Mouse (Mus musculus): Measurements from ENCODE around the gene Zfp423. TPM values are rescaled to one million over a fixed set of nuclear protein-coding genes. Genes with fewer than 3 reads are reported as not detected.

Zfp423 gene
- total RNA-seq, 2 experiments from 2014 or later, result 28.3 to 34.8 TPM

DNA sequence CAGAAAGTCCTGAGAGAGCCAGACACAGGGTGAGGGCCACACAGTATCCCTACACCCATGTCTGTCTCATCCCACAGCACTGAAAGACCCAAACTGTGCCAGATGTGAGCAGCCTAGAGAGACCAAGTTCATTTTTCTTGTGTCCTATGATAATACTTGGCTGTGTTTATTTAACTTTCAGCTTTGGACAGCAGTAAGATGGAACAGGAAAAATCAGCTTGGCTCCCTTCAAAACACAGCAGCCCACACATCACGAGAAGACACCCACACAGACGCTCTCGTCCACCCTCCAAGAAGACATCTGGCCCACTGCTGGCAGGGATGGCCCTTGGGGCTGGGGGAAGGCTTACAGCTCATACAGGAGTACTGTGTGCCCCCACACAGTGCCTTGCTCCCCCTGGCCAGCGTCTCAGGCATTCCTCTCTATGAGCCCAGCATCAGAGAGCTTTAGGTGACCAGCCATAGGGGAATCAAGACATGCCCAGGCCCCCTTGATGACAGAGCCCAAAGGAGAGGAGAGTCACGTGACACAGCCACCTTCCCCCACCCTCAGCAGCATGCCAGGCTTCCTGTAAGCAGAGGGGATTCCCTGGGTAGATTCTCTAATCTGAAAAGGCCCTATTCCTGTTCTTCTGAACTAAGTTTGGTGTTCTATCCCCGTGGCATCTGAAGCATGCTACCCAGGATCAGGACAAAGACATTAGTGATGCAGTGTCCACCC is 45.0 kb downstream of the Zfp423 start:
- DNase-seq, result no peak
- intact Hi-C loops (cut with DNase I), result no loop called here

DNA sequence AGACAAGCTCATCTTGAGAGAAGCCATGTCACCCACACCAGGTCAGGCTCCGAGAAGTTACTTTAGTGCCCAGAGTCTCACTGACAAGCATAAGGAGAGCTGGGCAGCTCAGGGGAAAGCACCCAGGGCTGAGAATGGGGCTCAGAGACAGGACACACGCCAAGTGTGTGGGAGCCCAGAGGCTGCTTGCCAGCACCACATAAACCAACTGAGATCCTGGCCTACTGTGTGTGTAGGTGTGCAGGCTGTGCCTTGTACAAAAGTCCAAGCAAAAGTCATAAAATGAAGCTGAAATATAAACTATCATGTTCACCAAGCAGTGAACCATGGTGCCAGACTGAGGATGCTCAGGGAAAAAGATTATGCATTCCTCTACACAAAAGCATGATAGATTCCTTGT is 50.5 kb downstream of the Zfp423 start:
- no peak for DNase-seq
- intact Hi-C loops (cut with DNase I), result no loop called here

DNA sequence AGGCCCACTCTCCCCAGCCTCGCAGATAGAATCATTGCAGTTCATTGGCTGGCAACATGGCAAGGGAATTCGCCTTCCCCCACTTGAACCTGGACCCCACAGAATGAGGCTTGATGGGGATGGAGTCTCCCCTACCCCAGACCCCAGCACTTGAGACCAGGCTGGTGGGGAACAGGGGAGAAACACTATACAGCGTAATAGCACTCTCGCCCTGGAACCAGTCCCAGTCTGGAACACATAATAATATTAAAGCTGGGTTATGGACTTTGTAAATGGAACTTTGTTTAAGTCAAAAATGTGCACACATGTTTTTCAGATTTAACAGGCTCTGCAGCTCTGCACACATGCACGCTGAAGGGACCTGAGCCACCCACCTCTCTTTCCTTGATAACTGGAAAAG is 54.0 kb downstream of the Zfp423 start:
- intact Hi-C loops (cut with DNase I), result no loop called here
- no peak for DNase-seq

DNA sequence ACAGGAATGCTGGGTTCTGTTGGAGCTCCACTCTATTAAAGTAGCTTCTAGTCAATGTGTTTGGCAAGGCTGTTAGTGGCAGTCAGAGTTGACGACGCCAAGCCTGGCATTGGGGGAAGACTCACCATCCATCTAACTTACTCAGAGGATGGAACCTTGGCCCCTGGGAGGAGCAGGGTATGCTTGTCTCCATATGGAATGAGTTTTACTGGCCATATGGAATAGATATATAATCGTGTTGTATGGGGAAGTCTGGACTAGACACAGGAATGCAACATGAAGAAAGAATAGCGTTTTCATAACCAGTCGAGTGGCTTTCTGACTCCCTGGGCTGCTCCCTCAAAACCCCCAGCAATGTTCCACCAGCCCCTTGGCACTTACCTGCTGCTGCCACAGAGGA is 55.3 kb downstream of the Zfp423 start:
- DNase-seq, result no peak
- intact Hi-C loops (cut with DNase I), result no loop called here

DNA sequence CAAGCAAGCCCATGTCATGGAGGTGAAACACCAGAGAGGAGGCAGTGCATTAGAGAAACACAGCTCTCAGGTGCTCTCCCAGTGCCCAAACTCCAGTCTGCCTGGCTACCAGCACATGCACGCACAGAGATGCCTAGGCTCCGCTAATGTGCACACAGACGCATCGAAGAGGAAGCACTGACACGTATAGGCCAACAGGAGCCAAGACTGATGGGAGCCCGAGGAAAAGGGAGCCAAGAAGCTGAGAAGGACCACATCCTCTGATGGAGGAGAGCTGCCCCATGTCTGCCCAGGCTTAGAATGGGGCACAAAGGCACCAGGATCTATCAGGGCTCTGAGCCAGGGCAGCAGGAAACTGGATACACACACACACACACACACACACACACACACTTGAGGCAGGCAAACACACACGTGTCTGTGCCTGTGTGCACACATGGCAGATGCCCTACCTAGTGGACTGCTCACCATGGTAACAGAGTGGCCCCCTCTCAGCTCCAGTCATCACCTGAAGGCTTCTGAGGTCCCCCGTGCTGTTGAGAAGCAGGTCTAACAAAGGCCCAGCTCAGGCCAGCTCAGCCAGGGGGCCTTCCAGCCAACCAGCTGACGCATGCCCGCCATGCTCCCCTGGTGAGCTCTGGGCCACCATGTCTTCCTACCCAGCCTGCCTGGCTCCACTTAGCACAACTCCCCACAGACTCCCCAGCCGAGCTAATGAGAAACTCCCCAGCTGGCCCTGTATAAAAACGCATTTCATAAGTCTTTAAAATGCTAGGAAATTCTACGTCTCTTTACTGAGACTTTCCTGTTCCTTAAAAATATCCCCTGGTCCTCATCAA is 64.0 kb downstream of the Zfp423 start:
- intact Hi-C loops (cut with DNase I), result no loop called here
- no peak for DNase-seq

DNA sequence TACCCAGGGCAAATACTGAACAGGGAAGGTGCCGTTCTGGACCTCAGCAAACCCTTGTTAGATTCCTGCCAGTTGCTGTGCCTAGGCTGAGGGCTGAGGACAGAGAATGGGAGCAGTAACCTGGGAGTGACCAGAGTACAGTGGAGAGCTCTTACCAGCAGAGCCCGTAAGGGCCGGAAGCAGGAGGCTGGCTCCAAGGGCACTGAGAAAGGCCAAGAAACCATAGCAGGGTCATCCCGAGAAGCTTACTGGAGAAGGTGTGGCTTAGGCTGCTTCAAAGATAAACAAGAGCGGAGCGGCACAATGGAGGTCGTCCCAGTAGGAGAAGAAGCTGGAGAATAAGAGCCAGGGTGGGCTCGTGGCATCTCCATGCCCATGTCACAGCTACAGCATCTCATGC is 65.1 kb downstream of the Zfp423 start:
- intact Hi-C loops (cut with DNase I), result no loop called here
- DNase-seq, result no peak

DNA sequence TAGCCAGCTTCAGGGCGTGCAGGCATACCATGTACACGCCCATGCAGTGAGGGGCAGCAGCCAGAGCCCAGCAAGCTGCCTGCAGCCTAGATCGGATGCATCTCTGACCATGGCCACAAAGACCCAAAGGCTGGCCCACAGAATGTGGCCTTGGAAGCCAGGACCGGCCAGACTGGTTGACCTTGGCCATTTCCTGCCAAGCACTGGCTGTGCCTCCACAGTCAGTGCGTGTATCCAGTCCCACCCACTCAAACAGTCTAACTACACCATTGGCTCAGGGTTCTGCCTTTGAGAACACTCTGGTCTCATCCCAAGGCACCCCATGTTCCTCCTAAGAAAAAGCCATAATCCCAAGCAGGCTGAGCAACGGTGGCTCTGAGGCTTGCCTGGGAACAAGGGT is 65.8 kb downstream of the Zfp423 start:
- intact Hi-C loops (cut with DNase I), result no loop called here
- DNase-seq, result no peak

DNA sequence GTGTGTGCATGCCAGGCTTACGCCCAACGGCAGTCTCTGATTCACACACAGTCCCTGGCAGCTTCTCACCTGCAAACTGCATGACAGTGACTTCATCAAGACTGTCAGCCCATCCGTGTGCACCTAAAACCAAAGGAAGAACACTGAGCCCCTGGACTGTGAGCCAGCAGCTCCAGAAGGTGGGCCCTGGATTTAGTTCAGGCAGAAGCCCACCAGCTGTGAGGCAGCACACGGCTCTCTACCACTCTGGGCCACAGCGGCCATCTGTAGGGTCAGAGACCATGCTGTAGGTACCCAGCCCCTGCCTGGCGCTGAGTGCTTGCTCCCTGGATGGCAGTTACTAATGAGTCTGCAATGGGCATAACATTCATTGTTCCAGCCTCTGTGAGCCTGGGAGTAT is 66.5 kb downstream of the Zfp423 start:
- intact Hi-C loops (cut with DNase I), result no loop called here
- DNase-seq, result no peak

DNA sequence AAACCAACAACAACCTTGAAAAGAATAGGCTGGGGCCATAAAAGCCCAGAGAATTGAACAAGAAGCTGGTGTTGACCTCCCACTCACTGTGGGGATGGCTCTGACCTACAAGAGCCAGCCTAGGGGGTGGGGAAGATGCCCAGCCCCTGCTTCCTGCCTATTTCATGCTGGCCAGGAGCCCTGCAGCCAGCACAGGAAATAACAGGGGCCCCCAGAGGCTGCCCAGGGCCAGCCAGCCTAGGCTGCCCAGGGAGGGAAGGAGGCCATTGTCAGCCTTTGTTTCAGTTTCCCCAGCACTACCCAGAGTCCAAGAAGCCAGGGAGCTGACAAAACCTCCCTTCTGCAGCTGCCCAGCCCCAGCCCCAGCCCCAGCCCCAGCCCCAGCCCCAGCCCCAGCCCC is 67.5 kb downstream of the Zfp423 start:
- intact Hi-C loops (cut with DNase I), result no loop called here
- DNase-seq, result peak; percentile 44

DNA sequence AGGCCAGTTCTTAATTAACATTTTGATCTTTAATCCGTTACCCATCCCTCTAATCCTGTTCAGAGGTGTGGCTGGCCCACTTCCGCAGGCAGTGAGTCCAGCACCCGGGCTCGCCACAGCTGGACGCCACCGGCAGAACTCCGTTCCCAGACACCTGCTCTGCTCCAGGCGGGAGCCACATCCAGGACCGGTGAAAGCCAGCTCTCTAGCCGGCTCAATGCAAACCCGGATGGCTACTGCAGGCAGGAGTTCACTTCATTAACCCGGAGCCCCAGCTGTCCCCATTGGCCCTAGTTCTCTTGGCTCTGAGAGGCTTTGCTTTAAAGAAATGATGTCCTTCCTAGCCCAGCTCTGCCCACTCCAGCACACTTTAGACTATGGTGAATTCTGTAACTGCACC is 71.4 kb downstream of the Zfp423 start:
- intact Hi-C loops (cut with DNase I), result no loop called here
- peak; percentile 60 for DNase-seq

DNA sequence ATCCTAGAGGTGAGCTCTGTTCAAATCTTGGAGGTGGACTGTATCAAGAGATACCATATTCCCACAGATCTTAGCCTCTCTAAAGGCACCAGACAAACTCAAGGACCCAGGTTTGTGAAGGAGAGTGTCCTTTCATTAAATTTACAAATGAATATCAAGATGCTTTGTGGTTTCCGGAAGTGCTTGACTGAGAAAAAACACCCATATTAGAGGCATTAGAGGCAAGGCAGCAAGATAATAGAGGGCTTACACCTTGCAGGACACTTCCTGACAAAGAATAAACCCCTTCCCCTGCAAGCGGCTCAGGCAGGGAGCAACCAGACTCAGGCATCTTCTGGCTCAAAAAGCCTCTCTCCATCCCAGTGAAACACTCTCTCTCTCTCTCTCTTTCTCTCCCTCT is 78.3 kb downstream of the Zfp423 start:
- no peak for DNase-seq
- intact Hi-C loops (cut with DNase I), result no loop called here

DNA sequence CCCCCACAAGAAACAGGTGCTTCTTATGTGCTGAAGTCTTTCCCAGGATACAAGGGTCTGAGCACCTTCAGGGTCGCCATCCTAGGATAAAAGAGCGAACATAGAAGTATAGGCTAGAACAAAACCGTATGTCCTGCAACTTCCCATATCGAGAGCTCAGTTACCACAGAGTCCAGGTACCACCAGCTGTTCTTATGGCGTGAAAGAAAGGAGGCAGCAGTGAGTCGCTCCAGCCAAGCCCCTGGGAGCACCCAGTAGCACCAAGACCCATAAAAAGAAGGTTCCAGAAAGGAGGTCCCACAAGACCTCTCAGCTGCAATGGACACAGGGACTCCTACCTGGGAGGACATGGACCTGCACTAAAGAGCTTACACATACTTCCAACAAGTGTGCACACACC is 83.5 kb downstream of the Zfp423 start:
- DNase-seq, result no peak
- intact Hi-C loops (cut with DNase I), result no loop called here

DNA sequence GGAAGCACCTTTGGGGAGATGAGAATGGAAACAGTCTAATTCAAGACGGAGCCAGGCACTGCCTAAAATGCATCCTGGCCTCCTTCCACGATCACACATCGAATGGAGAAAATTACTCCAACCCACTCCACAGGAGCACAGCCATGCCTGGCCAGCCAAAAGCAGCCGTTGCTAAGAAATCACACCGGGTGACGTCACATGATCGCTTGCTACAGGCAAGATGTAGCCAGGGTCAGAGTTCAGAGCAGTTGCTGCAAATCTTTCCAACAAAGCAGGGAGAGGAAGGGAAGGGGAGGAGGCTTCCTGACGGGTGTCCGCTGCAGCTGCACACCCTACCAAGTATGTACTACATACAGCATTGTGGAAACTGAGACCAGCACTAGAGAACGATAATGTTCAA is 83.9 kb downstream of the Zfp423 start:
- DNase-seq, result peak; percentile 55
- intact Hi-C loops (cut with DNase I), result no loop called here

DNA sequence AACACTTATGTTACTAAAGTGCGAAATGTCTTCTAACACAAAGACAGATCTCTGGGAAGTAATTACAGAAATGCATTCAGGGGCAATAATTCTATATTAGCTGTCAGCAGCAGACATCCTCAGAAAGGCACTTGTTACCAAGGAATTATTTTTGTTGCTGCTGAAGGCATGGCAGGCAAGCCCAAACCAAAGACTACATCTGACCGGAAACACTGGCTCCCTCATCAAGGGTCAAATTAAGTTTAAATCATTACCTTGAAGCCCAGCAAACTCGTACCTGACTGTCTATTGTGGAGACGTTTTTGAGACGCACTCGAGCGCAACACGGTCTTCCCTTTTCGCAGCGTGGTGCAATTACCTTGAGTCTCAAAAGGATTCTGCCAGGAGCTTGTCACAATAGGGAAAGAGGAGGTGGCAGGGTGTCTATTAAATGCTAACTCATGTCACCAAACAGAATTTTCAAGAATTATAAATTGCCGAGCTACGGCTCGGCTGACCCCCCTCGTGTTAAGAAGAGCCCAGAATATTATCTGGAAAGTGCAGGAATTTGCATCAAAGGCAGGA is 86.3 kb downstream of the Zfp423 start:
- no peak for DNase-seq
- intact Hi-C loops (cut with DNase I), result no loop called here

DNA sequence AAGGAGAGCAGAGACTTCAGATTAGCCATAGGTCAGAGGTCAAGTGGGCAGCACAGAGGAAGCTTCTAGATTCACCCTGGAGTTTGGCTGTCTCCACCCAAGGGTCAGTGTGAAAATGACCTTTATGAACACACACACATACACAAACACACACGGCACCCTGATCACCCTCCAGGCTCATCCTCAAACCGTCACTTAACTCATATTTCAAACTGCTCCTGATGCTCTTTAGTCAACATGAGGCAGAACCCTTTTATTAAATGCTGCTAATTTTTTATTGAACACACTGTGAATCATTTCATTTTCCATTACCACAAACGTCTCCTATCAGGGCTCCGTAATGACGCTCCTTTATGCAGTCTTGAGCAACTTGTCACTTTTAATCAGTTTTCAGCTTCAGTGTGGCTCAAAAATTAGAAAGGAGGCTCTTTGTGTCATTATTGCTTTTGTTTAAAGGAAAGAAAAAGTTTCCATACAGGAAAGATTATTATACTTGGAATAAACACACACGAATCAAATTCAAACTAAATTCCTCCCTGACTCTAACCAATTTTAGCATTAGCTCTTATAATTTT is 87.0 kb downstream of the Zfp423 start:
- DNase-seq, result no peak
- intact Hi-C loops (cut with DNase I), result no loop called here

DNA sequence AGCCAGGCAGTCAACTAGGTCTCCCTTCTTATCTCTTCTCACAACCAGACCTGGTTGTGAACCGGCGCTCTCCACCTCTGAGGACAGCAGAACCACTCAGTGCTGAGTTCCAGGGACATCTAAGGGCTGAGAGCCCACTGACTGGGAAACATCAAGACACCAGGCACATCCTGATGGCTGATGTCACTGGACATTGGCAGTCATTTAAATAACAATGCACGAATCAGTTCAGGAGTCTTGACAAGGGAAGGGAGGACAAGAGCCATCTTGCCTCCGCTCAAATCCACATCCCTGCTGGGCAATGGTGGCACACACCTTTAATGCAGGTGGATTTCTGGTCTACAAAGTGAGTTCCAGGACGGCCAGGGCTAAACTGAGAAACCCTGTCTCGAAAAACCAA is 92.8 kb downstream of the Zfp423 start:
- intact Hi-C loops (cut with DNase I), result no loop called here
- DNase-seq, result no peak

DNA sequence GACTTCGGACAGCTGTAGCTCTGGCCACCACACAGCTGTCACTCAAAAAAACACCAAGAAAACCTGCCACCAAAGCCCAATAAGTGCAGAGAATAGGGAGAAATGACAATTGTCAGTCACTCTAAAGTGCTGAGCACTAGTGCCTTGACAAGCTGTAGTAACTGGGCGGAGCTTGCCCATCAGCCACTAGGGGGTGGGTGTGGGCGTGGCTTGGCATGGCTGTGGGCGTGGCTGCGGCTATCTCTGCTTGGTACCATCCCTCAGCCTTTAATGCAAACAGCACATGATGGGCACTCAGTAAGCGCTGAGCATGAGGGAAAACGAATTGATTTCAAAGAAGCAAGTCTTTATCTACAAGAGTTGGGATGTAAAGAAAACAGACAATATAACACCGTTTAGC is 95.2 kb downstream of the Zfp423 start:
- DNase-seq, result no peak
- intact Hi-C loops (cut with DNase I), result no loop called here

DNA sequence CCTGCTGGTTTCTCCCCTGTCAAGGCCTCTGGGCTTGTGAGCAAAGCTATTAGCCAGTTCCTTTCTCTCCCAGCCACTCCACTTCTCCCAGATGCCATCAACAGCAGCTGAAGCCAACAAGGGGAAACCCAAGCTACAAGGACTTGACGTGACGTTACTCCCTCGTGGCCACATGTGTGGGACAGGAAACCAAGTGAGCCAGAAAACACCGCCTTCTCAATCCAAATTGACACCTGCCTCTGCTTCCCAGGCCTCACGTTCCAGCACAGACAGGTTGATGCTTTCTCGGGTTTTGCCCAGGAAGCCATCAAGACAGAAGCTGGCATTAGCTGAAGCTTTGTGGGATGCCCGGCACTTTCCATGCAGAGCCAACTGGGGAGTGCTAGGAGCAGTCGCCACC is 96.3 kb downstream of the Zfp423 start:
- no peak for DNase-seq
- intact Hi-C loops (cut with DNase I), result no loop called here

DNA sequence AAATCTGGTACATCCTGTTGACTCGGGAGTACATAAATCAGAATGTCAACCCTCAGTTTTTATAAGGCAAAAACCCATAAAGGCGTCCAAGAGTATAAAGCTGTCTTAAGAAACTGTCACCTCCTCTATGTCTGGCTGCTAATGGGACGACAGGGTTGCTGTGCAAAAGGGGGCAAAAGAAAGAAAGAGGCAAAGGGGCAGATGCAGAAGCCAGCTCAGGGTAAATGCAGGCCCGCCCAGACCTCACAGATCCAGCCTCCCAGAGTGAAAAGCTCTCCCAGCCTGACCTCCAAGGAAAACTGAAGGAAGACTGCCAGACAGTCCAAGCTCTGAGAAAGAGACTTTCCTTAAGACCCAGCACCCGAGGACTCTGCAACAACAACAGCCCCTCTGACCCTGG is 97.7 kb downstream of the Zfp423 start:
- DNase-seq, result no peak
- intact Hi-C loops (cut with DNase I), result no loop called here

DNA sequence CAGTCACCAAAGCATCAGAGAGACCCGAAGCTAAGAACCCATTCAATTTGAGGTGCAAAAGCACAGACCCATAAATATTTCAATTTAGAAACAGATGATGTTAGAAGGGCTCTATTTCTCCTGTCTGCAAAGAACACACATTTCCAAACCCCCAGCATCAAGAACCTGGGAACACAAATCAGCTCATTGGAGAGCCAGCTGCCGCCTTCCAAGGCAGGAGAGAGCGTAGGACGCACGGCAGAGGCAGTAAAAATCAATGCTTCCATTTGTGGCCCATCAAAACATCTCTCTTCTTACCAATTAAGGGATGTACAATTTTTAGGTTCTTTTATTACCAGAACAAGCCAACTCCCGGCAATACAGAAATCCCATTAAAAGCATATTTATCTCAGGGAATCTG is 98.5 kb downstream of the Zfp423 start:
- intact Hi-C loops (cut with DNase I), result no loop called here
- no peak for DNase-seq

DNA sequence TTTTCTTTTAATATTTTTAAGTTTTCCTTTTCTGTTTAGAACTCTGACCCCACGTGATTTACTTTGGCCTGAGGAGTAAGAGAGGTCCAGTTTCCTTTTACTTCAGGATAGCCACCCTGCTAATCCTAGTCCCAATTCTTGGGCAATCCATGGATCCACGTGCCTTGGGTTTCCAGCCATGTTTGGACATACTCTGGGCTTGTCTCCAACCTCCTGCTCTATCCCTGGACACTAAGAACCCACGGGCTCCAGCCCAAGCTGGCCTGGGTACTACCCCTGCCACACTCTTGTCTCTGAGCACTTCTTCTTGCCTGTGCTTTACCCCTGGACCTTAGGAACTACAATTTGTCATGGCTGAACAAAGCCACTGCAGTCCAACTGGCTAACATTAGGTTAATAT is 107.5 kb downstream of the Zfp423 start:
- intact Hi-C loops (cut with DNase I), result no loop called here
- no peak for DNase-seq

DNA sequence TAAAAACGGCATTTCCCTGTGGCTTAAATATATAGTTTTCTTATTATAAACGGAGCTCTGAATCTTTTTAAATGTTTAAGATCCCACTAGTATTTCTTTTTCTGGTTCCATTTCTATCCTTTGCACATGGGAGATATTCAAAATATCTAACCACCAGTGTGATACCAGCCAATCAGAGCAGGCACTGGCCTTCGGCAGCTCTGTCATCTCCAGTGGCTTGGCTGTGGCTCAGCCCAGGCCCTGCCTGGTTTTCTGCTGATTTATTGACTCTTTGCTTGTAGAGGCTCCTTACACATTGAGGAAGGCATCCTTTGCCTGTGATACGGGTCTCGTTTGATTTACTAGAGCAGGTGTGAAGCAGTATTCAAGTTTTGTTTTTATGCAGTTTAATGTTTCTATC is 108.0 kb downstream of the Zfp423 start:
- intact Hi-C loops (cut with DNase I), result no loop called here
- no peak for DNase-seq
